Mouse (Mus musculus) telencephalon, adult 2 months (tissue): ENCODE measurements around the gene Thrsp.

Experiments
- DNase-seq: peaks from one replicate; pipeline ENCODE4 v3.0.0-alpha.2; 2011; ENCODE audit warnings: low read depth, low spot score

The Thrsp gene

DNA sequence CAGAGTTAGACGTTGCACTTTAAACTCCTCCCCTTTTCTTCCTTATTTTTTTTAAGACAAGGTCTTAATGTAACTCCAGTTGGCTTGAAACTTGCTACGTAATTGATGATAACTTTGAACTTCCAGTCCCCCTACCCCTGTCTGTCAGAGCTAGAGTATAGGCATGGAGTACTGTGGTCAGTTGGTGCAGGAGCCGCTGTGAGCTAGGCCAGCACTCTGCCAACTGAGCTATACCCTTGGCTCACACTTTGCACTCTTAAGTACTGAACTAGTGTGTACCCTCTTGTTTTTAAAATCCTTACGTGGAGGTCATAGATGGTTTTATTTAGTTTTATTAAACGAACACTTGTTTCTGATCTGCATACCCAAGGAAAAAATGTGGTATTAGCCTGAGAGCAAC is 38.2 kb downstream of the Thrsp start:
- DNase-seq = no peak

DNA sequence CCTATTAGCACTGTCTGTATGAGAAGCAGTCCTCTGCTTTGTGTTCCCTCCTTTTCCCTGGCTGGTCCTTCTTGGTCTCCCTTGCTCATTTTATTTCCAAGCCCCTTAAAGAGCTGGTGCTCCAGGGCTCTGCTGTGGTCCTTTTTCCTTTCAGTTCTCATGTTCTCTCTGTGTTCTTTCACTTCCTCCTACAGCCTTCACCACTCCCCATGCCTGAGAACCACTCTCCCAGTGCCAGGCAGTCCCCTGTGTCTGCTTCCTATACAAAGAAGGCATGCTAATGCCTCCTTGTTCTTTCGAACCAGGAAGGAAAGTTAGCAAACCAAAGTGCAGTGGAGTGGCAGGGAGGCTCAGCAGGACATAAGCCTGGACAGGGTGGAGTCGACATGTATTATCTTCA is 41.6 kb downstream of the Thrsp start:
- no peak for DNase-seq

DNA sequence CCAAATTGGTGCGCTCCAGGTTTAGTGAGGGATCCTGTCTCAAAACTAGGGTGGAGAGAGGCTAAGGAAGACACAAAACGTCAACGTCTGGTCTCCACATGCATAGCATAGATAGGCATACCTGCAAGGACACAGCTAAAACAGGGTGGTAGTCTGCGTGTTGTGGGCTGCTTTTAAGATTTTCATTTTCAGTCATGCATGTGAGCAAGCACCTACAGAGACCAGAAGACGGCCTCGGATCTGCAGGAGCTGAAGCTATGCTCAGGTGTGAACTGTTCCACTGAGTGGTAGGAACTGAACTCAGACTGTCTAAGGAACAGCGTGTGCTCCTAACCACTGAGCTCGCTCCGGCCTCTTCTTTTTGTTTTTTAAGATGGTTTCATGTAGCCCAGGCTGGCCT is 42.4 kb downstream of the Thrsp start:
- no peak for DNase-seq

DNA sequence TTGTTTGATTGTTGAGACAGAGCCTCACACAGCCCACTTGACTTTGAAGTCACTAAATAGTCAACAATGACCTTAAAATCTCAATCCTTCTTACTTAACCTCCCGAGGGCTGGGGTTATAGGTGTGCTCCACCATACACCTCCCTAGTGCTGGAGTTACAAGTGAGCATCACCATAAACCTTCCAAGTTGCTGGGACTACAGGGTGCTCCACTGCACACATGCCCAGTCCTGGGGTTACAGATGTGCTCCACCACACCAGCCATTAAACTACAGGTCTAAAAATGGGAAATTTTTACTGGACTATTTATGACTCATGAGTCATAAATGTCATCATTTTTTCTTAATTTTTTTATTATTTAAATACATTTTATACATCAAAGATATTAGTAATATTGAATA is 51.6 kb downstream of the Thrsp start:
- no peak for DNase-seq
